Mouse (Mus musculus) neural tube, embryonic 12.5 days (tissue): Measurements from ENCODE around the gene Pcdh18. TPM values are rescaled to one million over a fixed set of nuclear protein-coding genes. Genes with fewer than 3 reads are reported as not detected.

Source experiments
- ATAC-seq: fragments of 200-750 bp; cut with Nextera tagmentation; 2 replicates; pipeline ENCODE4 v1.8.0; 2017; ENCODE audit warnings: low read depth, mild to moderate bottlenecking, moderate TSS enrichment, moderate library complexity; ENCODE audit not compliant: low FRiP score
- H3K27ac ChIP-seq: fragments of 300-500 bp; sonication (generic); 2 replicates; pipeline ENCODE4 v1.5.1; 2016
- H3K27me3 ChIP-seq: fragments of 300-500 bp; sonication (generic); replicated peaks from 2 replicates; pipeline ENCODE4 v1.6.1; 2016; ENCODE audit warnings: mild to moderate bottlenecking
- H3K36me3 ChIP-seq: fragments of 300-500 bp; sonication (generic); 2 replicates; pipeline ENCODE4 v1.6.1; 2016; ENCODE audit warnings: mild to moderate bottlenecking
- H3K4me1 ChIP-seq: fragments of 300-500 bp; sonication (generic); 2 replicates; pipeline ENCODE4 v1.6.1; 2016
- H3K4me2 ChIP-seq: fragments of 300-500 bp; sonication (generic); replicated peaks from 2 replicates; pipeline ENCODE4 v1.6.1; 2016; ENCODE audit warnings: mild to moderate bottlenecking
- H3K4me3 ChIP-seq: fragments of 300-500 bp; sonication (generic); 2 replicates; pipeline ENCODE4 v1.5.1; 2016
- H3K9ac ChIP-seq: fragments of 300-500 bp; sonication (generic); 2 replicates; pipeline ENCODE4 v1.6.1; 2016; ENCODE audit warnings: mild to moderate bottlenecking
- H3K9me3 ChIP-seq: fragments of 300-500 bp; sonication (generic); 2 replicates; pipeline ENCODE4 v1.6.1; 2016; ENCODE audit warnings: mild to moderate bottlenecking
- WGBS: fragments of 180-500 bp; shearing (Covaris S2); methylation state at CpG from one replicate; pipeline ENCODE4 v1.1.7; 2016; 5-methylcytosine and 5-hydroxymethylcytosine counted together
- polyA plus RNA-seq: library from polyadenylated mRNA; unstranded; fragments of >200 nt; fragmentation: Nextera tagmentation; extraction: Ambion mirVana; gene quantifications from 2 replicates; pipeline ENCODE4 v1.2.1, GENCODE M21; 2016

Pcdh18 gene
- polyA plus RNA-seq, 1 experiment from 2014 or later: 57.3 TPM

DNA sequence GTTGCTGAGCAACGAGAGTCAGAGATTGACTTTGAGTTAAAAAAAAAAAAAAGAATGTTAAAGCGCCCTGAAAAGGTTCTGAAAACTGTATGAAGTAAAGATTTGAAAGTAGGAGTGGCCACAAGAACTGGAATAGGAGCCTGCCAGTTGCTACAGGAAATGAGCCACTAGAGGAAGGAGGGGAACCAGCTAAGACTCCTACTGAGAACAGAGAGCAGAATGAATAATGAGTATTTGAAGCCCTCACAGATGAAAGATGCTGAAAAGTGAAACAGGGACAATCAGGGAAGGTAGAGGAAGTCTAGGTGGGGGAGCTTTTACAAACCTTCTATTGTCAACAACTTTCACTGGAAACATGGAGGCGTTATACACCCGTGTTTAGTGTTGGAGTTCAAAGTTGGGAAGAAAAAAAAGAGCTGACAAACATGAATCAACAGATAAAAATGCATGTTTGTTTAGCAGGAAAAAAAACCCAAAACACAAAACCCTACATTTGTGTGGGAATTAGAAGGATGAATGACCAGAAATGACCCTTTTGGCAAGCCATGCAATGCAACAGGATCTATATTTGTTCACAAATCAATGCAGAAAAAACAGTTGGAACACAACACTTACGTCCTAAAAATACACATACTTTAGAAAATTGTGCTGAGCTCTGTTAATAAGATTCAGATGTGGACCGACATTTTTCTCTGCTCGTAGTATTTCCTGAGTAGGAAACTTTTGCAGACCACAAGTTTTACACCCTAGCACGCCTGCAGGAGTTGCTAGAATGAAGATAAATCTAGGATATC, 7.4 kb downstream of the Pcdh18 start:
- ATAC-seq: no peak
- no peaks in the 10 kb centered on the region for H3K9me3 ChIP-seq
- no peaks in the 10 kb centered on the region for H3K27me3 ChIP-seq
- peaks cover 59% of the 10 kb centered on the region for H3K36me3 ChIP-seq
- H3K27ac ChIP-seq: no peak overlapping the region
- H3K4me1 ChIP-seq: peaks cover 35% of the 10 kb centered on the region
- no peak overlapping the region for H3K4me2 ChIP-seq
- 66% methylated on average over 8 of the region's 8 CpGs for whole genome bisulfite sequencing
- H3K4me3 ChIP-seq: no peak overlapping the region
- H3K9ac ChIP-seq: no peak overlapping the region

DNA sequence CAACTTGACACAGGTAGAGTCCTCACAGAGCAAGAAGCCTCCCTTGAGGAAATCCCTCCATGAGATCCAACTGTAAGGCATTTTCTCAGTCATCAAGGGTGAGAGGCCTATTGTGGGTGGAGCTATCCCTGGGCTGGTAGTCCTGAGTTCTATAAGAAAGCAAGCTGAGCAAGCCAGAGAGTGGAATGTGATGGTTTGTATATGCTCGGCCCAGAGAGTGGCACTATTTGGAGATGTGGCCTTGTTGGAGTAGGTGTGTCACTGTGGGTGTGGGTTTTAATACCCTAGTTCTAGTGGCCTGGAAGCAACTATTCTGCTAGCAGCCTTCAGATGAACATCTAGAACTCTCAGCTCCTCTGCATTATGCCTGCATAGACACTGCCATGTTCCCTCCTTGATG, 9.1 kb downstream of the Pcdh18 start:
- ATAC-seq: no peak

DNA sequence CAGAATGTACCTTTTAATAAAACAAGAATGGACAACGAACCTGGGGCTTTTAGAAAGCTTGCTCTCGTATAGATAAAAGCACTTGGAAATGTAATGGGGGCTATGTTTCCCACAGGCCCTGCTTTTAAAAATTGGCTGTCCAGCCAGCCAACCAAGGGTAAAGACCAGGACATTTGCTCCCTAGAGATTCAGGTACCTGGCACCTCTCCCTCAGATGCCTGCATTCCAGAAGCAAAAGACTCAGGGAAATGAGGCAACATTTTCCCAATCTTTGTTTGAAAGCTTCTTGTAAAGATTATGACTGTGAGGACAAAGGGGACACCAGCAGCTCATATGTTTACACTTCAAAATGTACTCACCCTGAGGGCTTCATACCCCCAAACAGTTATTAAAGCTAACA, 18.1 kb downstream of the Pcdh18 start:
- Histone ChIP-seq H3K9me3 (no peaks in the 10 kb centered on the region), H3K27me3 (no peaks in the 10 kb centered on the region), H3K27ac (no peak overlapping the region), H3K4me1 (no peaks in the 10 kb centered on the region), H3K4me3 (no peak overlapping the region), H3K4me2 (no peak overlapping the region), H3K9ac (no peak overlapping the region), H3K36me3 (peaks cover 5% of the 10 kb centered on the region; the same call in 1 of the 2 replicates)
- ATAC-seq: no peak
- 81% methylated on average over 2 of the region's 2 CpGs for WGBS

More for the DNA sequence above, 9.1 kb downstream of the Pcdh18 start:
- no peak overlapping the region for H3K9ac ChIP-seq
- H3K9me3 ChIP-seq: no peaks in the 10 kb centered on the region
- no peaks in the 10 kb centered on the region for H3K27me3 ChIP-seq
- no peak overlapping the region for H3K4me3 ChIP-seq
- WGBS: 96% methylated on average over 1 of the region's 1 CpGs
- H3K4me1 ChIP-seq: peaks cover 21% of the 10 kb centered on the region; the same call in 1 of the 2 replicates
- peaks cover 60% of the 10 kb centered on the region for H3K36me3 ChIP-seq
- H3K27ac ChIP-seq: no peak overlapping the region
- no peak overlapping the region for H3K4me2 ChIP-seq

DNA sequence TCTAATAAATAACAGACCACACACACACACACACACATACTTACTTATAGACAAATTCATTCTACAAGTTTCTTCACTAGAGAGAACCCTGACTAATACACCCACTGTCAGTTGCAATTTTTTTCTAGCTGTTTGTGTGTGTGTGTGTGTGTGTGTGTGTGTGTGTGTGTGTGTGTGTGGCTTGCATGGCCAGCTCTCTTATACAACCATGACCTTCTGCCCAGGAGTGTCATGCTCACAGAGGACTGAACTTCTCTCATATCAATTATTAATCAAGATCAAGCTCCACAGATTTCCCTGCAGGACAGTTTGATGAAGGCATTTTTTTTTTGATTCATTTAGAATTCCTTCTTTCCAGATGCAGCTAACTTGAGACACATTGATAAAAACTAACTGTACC, 18.6 kb downstream of the Pcdh18 start:
- H3K36me3 ChIP-seq: peaks cover 2% of the 10 kb centered on the region; the same call in 1 of the 2 replicates
- no peaks in the 10 kb centered on the region for H3K9me3 ChIP-seq
- ATAC-seq: no peak
- H3K9ac ChIP-seq: no peak overlapping the region
- no peak overlapping the region for H3K27ac ChIP-seq
- H3K27me3 ChIP-seq: no peaks in the 10 kb centered on the region
- no peak overlapping the region for H3K4me2 ChIP-seq
- H3K4me1 ChIP-seq: no peaks in the 10 kb centered on the region
- H3K4me3 ChIP-seq: no peak overlapping the region

DNA sequence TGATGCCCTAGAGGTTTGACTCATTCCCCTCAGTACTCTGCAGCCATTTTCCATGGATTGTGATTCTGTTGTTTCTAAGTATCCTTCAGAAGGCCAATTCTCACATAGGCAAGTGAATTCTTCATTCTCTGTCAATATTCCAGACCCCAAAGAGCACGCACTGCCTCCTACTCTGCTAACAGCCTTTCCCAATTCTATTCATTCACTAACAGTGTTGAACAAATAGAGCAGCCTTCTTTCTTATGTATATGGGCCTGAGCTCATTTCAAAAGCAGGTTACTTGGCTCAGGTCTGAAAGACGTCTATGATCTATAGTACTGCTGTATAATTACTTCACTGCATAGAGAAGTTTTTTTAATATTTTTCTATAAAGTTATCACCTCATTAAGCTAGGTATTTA, 50.6 kb downstream of the Pcdh18 start:
- no peak for ATAC-seq
- no peaks in the 10 kb centered on the region for H3K36me3 ChIP-seq
- no peaks in the 10 kb centered on the region for H3K4me1 ChIP-seq
- H3K4me3 ChIP-seq: no peak overlapping the region
- H3K4me2 ChIP-seq: no peak overlapping the region
- no peak overlapping the region for H3K27ac ChIP-seq
- no peaks in the 10 kb centered on the region for H3K27me3 ChIP-seq
- WGBS: 28% methylated on average over 2 of the region's 2 CpGs
- H3K9ac ChIP-seq: no peak overlapping the region
- no peaks in the 10 kb centered on the region for H3K9me3 ChIP-seq

DNA sequence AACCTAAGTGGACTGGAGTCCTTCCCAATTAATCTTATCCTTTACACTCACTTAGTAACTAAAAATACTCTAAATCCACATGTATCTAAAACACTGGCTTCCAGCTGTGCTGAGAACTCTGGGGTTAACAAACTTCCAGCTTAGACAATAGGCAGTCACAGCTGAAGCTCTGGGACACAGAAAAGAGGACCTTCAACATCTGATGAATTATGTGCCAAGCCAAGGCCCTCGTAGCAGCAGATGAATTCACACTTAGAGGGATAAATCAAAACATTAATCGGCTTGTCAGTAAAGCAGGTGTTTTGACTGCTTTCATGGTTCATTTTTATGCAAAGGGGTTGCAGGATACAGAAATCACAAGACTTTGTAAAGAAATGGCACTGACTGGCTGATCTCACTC, 57.2 kb downstream of the Pcdh18 start:
- ATAC-seq: 0 out of 2 replicates have a peak, but pooled peaks have one; percentile 48
- 6% methylated on average over 2 of the region's 2 CpGs for WGBS

More for the DNA sequence above, 57.2 kb downstream of the Pcdh18 start:
- Histone ChIP-seq H3K36me3 (no peaks in the 10 kb centered on the region), H3K4me3 (no peak overlapping the region), H3K27me3 (no peaks in the 10 kb centered on the region), H3K4me1 (0 out of 2 replicates have a peak, but pooled peaks cover 6% of the 10 kb centered on the region), H3K4me2 (no peak overlapping the region), H3K9me3 (no peaks in the 10 kb centered on the region), H3K9ac (no peak overlapping the region), H3K27ac (no peak overlapping the region)
